Mouse (Mus musculus): ENCODE data around the gene Fam124a. TPM values are rescaled to one million over a fixed set of nuclear protein-coding genes. Genes with fewer than 3 reads are reported as not detected.

Fam124a gene
- polyA plus RNA-seq, 1 experiment, result 0.19 TPM

DNA sequence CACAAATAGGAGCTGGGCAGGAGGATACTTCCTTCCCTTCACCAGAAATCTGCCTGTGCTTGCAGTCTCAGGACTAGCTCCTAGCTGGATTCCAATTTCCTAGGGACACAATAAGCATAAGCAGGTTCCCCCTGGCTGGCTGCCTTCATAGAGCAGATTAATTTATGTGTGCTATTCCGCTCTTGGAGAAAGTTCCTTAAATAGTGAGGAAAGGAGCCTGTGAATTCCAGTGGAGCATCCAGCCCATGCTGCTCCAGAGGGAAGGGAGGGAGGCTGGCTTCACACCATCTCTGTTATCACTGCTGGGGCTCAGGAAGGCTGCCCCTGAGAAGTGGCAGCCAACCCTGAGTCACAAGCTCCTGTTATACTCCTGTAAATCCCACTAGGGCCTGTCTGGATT, 46.7 kb downstream of the Fam124a start:
- H3K79me2 ChIP-seq (ENCODE audit: control insufficient read depth, insufficient read depth), result no peaks in the 10 kb centered on the region
- H3K27me3 ChIP-seq (ENCODE audit: control insufficient read depth, insufficient read depth, insufficient read length), result peaks cover 20% of the 10 kb centered on the region
- no peak overlapping the region for H3K4me3 ChIP-seq (ENCODE audit: insufficient read depth, poor library complexity, severe bottlenecking)
- no peaks in the 10 kb centered on the region for H3K79me3 ChIP-seq (ENCODE audit: low read depth)
- H3K36me3 ChIP-seq (ENCODE audit: control insufficient read depth, insufficient read depth), result no peaks in the 10 kb centered on the region
- no peak overlapping the region for H3ac ChIP-seq (ENCODE audit: control insufficient read depth, insufficient read length, low read depth)
- no peak for TF ChIP-seq MAX (IDR thresholded peaks at IDR 0.05)

DNA sequence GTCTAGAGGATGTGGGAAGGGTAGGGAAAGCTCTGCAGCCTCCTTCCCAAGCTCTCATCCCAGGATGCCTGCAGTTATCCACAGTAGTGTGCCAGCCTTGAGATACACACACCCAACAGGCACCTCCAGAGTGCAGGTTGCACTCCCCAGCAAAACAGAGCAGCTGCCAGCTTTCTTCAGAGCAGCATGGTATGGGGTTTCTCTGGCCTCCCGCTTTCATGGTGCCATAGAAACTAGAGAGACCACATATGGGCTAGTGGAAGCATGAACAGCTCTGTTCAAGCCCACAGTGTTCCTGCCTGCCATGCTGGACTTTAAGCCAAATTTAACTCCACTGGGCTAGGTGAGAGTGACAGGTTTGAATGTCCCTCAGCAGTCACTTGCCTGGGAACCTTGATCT, 47.3 kb downstream of the Fam124a start:
- Histone ChIP-seq H3K36me3 (ENCODE audit: control insufficient read depth, insufficient read depth) (no peaks in the 10 kb centered on the region), H3K79me3 (ENCODE audit: low read depth) (no peaks in the 10 kb centered on the region), H3K79me2 (ENCODE audit: control insufficient read depth, insufficient read depth) (no peaks in the 10 kb centered on the region), H3K4me3 (ENCODE audit: insufficient read depth, poor library complexity, severe bottlenecking) (no peak overlapping the region), H3ac (ENCODE audit: control insufficient read depth, insufficient read length, low read depth) (no peak overlapping the region), H3K27me3 (ENCODE audit: control insufficient read depth, insufficient read depth, insufficient read length) (peaks cover 20% of the 10 kb centered on the region)
- TF ChIP-seq CTCF (IDR thresholded peaks at IDR 0.05; ENCODE audit: control insufficient read depth, insufficient read depth, insufficient read length) (no peak), MYOD1 (IDR thresholded peaks at IDR 0.05; ENCODE audit: control insufficient read depth, insufficient read length, low read depth) (no peak), FOSL1 (IDR thresholded peaks at IDR 0.05; ENCODE audit: insufficient read depth, low read length, poor library complexity, severe bottlenecking) (no peak), USF1 (IDR thresholded peaks at IDR 0.05; ENCODE audit: low read depth) (no peak), CEBPB (IDR thresholded peaks at IDR 0.05; ENCODE audit: low read depth) (no peak), MAX (IDR thresholded peaks at IDR 0.05) (no peak), MYOG (IDR thresholded peaks at IDR 0.05; ENCODE audit: control insufficient read depth, extremely low read depth, insufficient read length) (no peak)

DNA sequence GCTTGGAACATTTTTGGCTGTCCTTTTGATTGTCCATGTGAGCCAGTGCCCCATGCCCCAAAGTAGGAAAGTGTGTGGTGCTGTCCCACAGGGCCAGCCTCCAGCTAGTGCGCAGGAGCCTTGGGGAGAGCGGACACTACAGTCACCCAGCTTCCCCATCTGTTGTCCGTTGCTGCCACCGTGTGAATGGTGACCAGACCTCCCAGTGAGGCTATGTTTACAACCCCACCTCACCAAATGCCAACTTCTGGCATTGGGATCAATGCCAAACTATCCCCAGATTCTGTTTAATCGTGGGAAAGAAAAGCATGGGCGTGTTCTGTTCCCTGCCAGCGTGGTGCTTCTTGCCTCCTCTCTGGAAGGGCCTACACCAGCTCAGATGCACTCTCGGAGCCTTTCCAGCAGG, 52.3 kb downstream of the Fam124a start:
- Histone ChIP-seq H3K79me3 (ENCODE audit: low read depth) (no peaks in the 10 kb centered on the region), H3K27me3 (ENCODE audit: control insufficient read depth, insufficient read depth, insufficient read length) (peaks cover 20% of the 10 kb centered on the region), H3K79me2 (ENCODE audit: control insufficient read depth, insufficient read depth) (no peaks in the 10 kb centered on the region), H3ac (ENCODE audit: control insufficient read depth, insufficient read length, low read depth) (no peak overlapping the region), H3K4me3 (ENCODE audit: insufficient read depth, poor library complexity, severe bottlenecking) (no peak overlapping the region), H3K36me3 (ENCODE audit: control insufficient read depth, insufficient read depth) (no peaks in the 10 kb centered on the region)
- no peak for TF ChIP-seq CTCF (IDR thresholded peaks at IDR 0.05; ENCODE audit: control insufficient read depth, insufficient read depth, insufficient read length)
- no peak for TF ChIP-seq MYOG (IDR thresholded peaks at IDR 0.05; ENCODE audit: control insufficient read depth, extremely low read depth, insufficient read length)
- no peak for TF ChIP-seq USF1 (IDR thresholded peaks at IDR 0.05; ENCODE audit: low read depth)
- TF ChIP-seq FOSL1 (IDR thresholded peaks at IDR 0.05; ENCODE audit: insufficient read depth, low read length, poor library complexity, severe bottlenecking), result no peak
- TF ChIP-seq MAX (IDR thresholded peaks at IDR 0.05), result no peak
- no peak for TF ChIP-seq MYOD1 (IDR thresholded peaks at IDR 0.05; ENCODE audit: control insufficient read depth, insufficient read length, low read depth)
- no peak for TF ChIP-seq CEBPB (IDR thresholded peaks at IDR 0.05; ENCODE audit: low read depth)

DNA sequence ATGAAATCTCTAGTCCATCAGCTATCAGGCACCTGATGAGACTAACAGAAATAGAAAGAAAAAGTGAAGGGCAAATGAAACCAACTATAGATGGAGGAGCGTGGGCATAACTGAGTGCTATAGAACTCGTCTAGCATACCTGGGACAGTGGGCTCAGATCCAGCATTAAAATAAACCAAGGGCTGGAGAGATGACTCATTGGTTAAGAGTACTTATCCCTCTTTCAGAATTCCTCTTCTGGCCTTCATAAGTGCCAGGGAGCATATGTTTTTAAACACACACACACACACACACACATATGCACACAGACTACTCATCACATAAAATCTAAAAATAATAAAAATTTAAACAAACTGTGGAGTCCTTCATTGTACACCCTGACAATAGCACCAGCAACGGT, 54.4 kb downstream of the Fam124a start:
- Histone ChIP-seq H3K4me3 (ENCODE audit: insufficient read depth, poor library complexity, severe bottlenecking) (no peak overlapping the region), H3K79me2 (ENCODE audit: control insufficient read depth, insufficient read depth) (no peaks in the 10 kb centered on the region), H3K36me3 (ENCODE audit: control insufficient read depth, insufficient read depth) (no peaks in the 10 kb centered on the region), H3K79me3 (ENCODE audit: low read depth) (no peaks in the 10 kb centered on the region), H3K27me3 (ENCODE audit: control insufficient read depth, insufficient read depth, insufficient read length) (peaks cover 13% of the 10 kb centered on the region), H3ac (ENCODE audit: control insufficient read depth, insufficient read length, low read depth) (no peak overlapping the region)
- no peak for TF ChIP-seq MAX (IDR thresholded peaks at IDR 0.05)
- no peak for TF ChIP-seq USF1 (IDR thresholded peaks at IDR 0.05; ENCODE audit: low read depth)
- no peak for TF ChIP-seq MYOD1 (IDR thresholded peaks at IDR 0.05; ENCODE audit: control insufficient read depth, insufficient read length, low read depth)
- TF ChIP-seq MYOG (IDR thresholded peaks at IDR 0.05; ENCODE audit: control insufficient read depth, extremely low read depth, insufficient read length), result no peak
- TF ChIP-seq CEBPB (IDR thresholded peaks at IDR 0.05; ENCODE audit: low read depth), result no peak
- no peak for TF ChIP-seq FOSL1 (IDR thresholded peaks at IDR 0.05; ENCODE audit: insufficient read depth, low read length, poor library complexity, severe bottlenecking)
- TF ChIP-seq CTCF (IDR thresholded peaks at IDR 0.05; ENCODE audit: control insufficient read depth, insufficient read depth, insufficient read length), result no peak

DNA sequence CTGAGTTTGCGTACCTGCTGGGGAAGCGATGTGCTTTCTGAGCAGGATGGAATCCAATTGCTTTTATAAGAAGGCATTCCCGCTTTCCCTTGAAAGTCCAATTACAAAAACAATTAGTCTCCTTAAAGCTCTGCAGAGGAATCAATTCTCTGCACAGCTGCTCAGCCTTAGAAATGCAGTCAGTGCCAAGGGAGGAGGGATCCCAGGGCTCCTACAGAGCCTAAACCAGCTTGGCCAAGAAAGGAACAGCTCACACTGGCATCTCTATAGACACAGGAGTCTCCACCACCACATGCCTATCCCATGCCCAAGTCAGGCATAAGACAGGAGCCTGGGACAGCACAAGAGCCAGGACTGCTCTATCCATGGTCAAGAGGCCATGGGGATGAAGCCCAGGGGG, 66.9 kb downstream of the Fam124a start:
- no peak for TF ChIP-seq USF1 (IDR thresholded peaks at IDR 0.05; ENCODE audit: low read depth)
- TF ChIP-seq MAX (IDR thresholded peaks at IDR 0.05), result no peak
- no peak for TF ChIP-seq MYOD1 (IDR thresholded peaks at IDR 0.05; ENCODE audit: control insufficient read depth, insufficient read length, low read depth)
- TF ChIP-seq MYOG (IDR thresholded peaks at IDR 0.05; ENCODE audit: control insufficient read depth, extremely low read depth, insufficient read length), result no peak
- TF ChIP-seq CEBPB (IDR thresholded peaks at IDR 0.05; ENCODE audit: low read depth), result no peak
- no peak for TF ChIP-seq FOSL1 (IDR thresholded peaks at IDR 0.05; ENCODE audit: insufficient read depth, low read length, poor library complexity, severe bottlenecking)
- no peak for TF ChIP-seq CTCF (IDR thresholded peaks at IDR 0.05; ENCODE audit: control insufficient read depth, insufficient read depth, insufficient read length)
- Histone ChIP-seq H3K4me3 (ENCODE audit: insufficient read depth, poor library complexity, severe bottlenecking) (no peak overlapping the region), H3K36me3 (ENCODE audit: control insufficient read depth, insufficient read depth) (no peaks in the 10 kb centered on the region), H3K79me3 (ENCODE audit: low read depth) (no peaks in the 10 kb centered on the region), H3ac (ENCODE audit: control insufficient read depth, insufficient read length, low read depth) (no peak overlapping the region), H3K79me2 (ENCODE audit: control insufficient read depth, insufficient read depth) (no peaks in the 10 kb centered on the region), H3K27me3 (ENCODE audit: control insufficient read depth, insufficient read depth, insufficient read length) (peaks cover 3% of the 10 kb centered on the region)

DNA sequence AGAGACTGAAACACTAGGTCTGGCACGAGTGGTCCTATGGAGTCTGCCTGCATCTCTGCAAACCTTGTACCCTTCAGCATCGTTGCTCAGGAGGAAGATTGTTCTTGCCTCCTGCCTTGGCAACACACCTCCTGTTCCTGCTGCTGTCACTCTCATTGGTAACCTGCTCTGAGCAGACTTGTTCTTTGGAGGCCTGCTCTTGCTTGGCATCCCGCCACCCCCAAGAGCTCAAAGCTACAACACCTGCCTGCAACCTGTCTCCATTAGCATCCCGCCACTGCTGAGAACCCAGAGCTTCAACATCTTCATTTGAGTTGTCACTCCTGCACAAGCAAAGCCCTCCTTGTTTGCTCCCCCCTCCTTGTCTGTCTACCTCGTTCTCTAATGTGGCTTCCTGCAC, 72.4 kb downstream of the Fam124a start:
- Histone ChIP-seq H3K79me3 (ENCODE audit: low read depth) (no peaks in the 10 kb centered on the region), H3ac (ENCODE audit: control insufficient read depth, insufficient read length, low read depth) (no peak overlapping the region), H3K79me2 (ENCODE audit: control insufficient read depth, insufficient read depth) (no peaks in the 10 kb centered on the region), H3K36me3 (ENCODE audit: control insufficient read depth, insufficient read depth) (no peaks in the 10 kb centered on the region), H3K27me3 (ENCODE audit: control insufficient read depth, insufficient read depth, insufficient read length) (no peaks in the 10 kb centered on the region), H3K4me3 (ENCODE audit: insufficient read depth, poor library complexity, severe bottlenecking) (no peak overlapping the region)
- TF ChIP-seq USF1 (IDR thresholded peaks at IDR 0.05; ENCODE audit: low read depth) (no peak), MYOD1 (IDR thresholded peaks at IDR 0.05; ENCODE audit: control insufficient read depth, insufficient read length, low read depth) (no peak), MYOG (IDR thresholded peaks at IDR 0.05; ENCODE audit: control insufficient read depth, extremely low read depth, insufficient read length) (no peak), CTCF (IDR thresholded peaks at IDR 0.05; ENCODE audit: control insufficient read depth, insufficient read depth, insufficient read length) (no peak), MAX (IDR thresholded peaks at IDR 0.05) (no peak), CEBPB (IDR thresholded peaks at IDR 0.05; ENCODE audit: low read depth) (no peak), FOSL1 (IDR thresholded peaks at IDR 0.05; ENCODE audit: insufficient read depth, low read length, poor library complexity, severe bottlenecking) (no peak)

Data from C2C12 (cell line).